Mouse (Mus musculus) cerebellum, adult 2 months (tissue): ENCODE data around the gene Tfeb. TPM values are rescaled to one million over a fixed set of nuclear protein-coding genes. Genes with fewer than 3 reads are reported as not detected.

ENCODE experiments used
- DNase-seq, 2 experiments: peaks; one replicate each; pipeline ENCODE4 v3.0.0; 2021
- H3K27ac ChIP-seq: fragments of 200-500 bp; 2 replicates; pipeline ENCODE4 v1.5.1; 2012; ENCODE audit warnings: low read length, control low read depth, inconsistent platforms; ENCODE audit not compliant: insufficient read depth
- H3K27me3 ChIP-seq: fragments of 200-500 bp; 2 replicates; pipeline ENCODE4 v1.6.1; 2012; ENCODE audit warnings: inconsistent platforms, mild to moderate bottlenecking, low read length, moderate library complexity; ENCODE audit not compliant: control insufficient read depth, insufficient read depth
- H3K4me1 ChIP-seq: fragments of 200-500 bp; 2 replicates; pipeline ENCODE4 v1.6.1; 2011; ENCODE audit warnings: low read length; ENCODE audit not compliant: control insufficient read depth, insufficient read depth
- H3K4me3 ChIP-seq: fragments of 200-500 bp; replicated peaks from 2 replicates; pipeline ENCODE3; 2011; ENCODE audit warnings: mild to moderate bottlenecking, low read depth, low read length, control low read depth; ENCODE audit not compliant: insufficient read depth
- CTCF ChIP-seq: fragments of 200-500 bp; IDR thresholded peaks from 2 replicates; pipeline ENCODE4 v1.5.1; 2011; ENCODE audit warnings: low read depth, mild to moderate bottlenecking, control low read depth, low read length, moderate library complexity, borderline replicate concordance; ENCODE audit not compliant: insufficient read depth
- POLR2A ChIP-seq: fragments of 200-500 bp; IDR thresholded peaks from 2 replicates; pipeline ENCODE4 v1.6.1; 2011; ENCODE audit warnings: low read length, control low read depth, borderline replicate concordance; ENCODE audit not compliant: insufficient read depth
- WGBS: fragments of 180-500 bp; shearing (Covaris S2); methylation state at CpG from one replicate; pipeline ENCODE4 v1.1.7; 2018; 5-methylcytosine and 5-hydroxymethylcytosine counted together
- polyA plus RNA-seq: library from polyadenylated mRNA; depleted of rRNA; stranded (reverse); fragments of >200 nt; gene quantifications from 2 replicates; pipeline ENCODE4 v1.2.3, GENCODE M21; 2012

Tfeb gene
- polyA plus RNA-seq, 1 experiment: 27.5 TPM

DNA sequence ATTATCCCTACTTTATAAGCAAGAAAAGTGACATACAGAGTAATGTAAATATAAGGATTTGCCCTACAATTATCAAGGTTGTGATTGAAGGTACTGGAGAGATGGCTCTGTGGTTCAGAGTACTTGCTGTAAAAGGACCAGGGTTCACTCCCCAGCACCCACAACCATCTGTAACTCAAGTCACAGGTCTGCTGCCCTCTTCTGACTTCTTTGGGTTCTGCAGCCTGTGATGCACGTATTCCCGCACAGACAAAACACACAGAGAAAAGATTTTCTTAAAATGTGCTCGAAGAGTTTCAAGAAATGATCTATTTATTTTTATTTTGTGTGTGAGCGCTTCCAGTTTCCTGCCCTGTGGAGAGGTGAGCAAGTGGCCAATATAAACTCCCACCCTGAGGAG lies 66.8 kb downstream of the Tfeb start:
- no peak overlapping the region for H3K27ac ChIP-seq
- no peak overlapping the region for H3K4me3 ChIP-seq
- TF ChIP-seq CTCF: no peak
- TF ChIP-seq POLR2A: no peak
- 96% methylated on average over 4 of the region's 4 CpGs for WGBS
- DNase-seq: no peak
- no peaks in the 10 kb centered on the region for H3K27me3 ChIP-seq
- no peaks in the 10 kb centered on the region for H3K4me1 ChIP-seq

- Histone ChIP-seq H3K4me3 (no peak overlapping the region), H3K4me1 (no peaks in the 10 kb centered on the region), H3K27me3 (no peaks in the 10 kb centered on the region), H3K27ac (no peak overlapping the region)
- 49% methylated on average over 13 of the region's 13 CpGs for WGBS
- no peak for TF ChIP-seq CTCF
- TF ChIP-seq POLR2A: no peak
- DNase-seq: no peak
These were observed 68.4 kb downstream of the Tfeb start for GRCm38 (mm10) chr17:47805047-47805835.

GRCm38 (mm10) chr17:47806230-47806629 lies 69.4 kb downstream of the Tfeb start:
- Histone ChIP-seq H3K27me3 (no peaks in the 10 kb centered on the region), H3K4me3 (no peak overlapping the region), H3K27ac (no peak overlapping the region), H3K4me1 (no peaks in the 10 kb centered on the region)
- DNase-seq: no peak
- TF ChIP-seq CTCF (no peak), POLR2A (no peak)
- 16% methylated on average over 9 of the region's 9 CpGs for WGBS

DNA sequence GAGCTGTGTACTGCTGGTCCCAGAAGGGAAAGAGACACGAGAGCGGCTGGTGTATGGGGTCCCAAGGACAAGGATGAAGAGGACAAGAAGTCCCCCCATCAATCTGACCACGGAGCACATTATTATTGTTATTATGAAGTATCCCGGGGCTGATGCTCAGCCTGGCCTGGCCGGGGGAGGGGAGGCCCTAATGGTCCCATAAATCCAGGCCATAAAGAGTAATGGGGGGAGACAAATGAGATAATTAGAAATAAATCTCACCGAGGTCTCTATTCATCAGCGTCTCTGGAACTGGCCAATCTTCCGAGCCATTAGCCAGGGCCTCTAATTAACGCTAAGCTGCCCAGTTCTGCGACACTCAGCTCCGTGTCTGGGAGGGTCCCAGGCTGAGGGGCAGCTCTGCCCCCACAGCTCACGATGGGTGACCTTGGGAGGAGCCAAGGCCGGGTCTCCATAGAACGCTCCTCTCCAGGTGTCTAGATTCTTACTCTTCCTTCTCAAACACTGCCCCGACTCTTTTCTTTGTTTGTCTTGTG lies 74.5 kb downstream of the Tfeb start:
- Histone ChIP-seq H3K27ac (no peak overlapping the region), H3K4me3 (no peak overlapping the region), H3K27me3 (no peaks in the 10 kb centered on the region), H3K4me1 (no peaks in the 10 kb centered on the region)
- WGBS: 76% methylated on average over 15 of the region's 15 CpGs
- TF ChIP-seq POLR2A (no peak), CTCF (no peak)
- DNase-seq: no peak

DNA sequence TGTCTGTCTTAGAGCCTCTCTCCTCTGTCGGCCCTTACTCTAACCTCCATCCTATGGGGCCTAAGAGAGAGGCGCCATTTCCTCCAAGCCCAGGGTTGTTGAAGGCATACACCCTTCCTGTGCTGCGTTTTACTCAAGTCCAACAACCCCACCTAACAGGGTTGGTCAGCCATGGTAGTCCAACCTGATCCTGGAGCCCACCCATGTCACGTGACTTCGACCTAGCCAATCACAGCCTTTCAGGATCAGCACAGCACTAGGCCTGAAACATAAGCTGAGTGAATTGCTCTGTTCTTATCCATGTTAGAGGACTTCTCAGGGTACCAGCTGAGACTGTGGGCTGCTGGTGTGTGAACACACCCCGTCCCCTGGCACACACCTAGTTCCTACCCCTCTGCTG lies 75.4 kb downstream of the Tfeb start:
- Histone ChIP-seq H3K4me1 (no peaks in the 10 kb centered on the region), H3K27me3 (no peaks in the 10 kb centered on the region), H3K4me3 (no peak overlapping the region), H3K27ac (no peak overlapping the region)
- 87% methylated on average over 6 of the region's 6 CpGs for WGBS
- no peak for TF ChIP-seq CTCF
- no peak for TF ChIP-seq POLR2A
- DNase-seq: no peak

- no peaks in the 10 kb centered on the region for H3K27me3 ChIP-seq
- 73% methylated on average over 5 of the region's 5 CpGs for whole genome bisulfite sequencing
- DNase-seq: no peak
- no peaks in the 10 kb centered on the region for H3K4me1 ChIP-seq
- no peak overlapping the region for H3K4me3 ChIP-seq
- TF ChIP-seq CTCF (no peak), POLR2A (no peak)
- H3K27ac ChIP-seq: no peak overlapping the region
These were observed 76.8 kb downstream of the Tfeb start for GRCm38 (mm10) chr17:47813616-47814015.

DNA sequence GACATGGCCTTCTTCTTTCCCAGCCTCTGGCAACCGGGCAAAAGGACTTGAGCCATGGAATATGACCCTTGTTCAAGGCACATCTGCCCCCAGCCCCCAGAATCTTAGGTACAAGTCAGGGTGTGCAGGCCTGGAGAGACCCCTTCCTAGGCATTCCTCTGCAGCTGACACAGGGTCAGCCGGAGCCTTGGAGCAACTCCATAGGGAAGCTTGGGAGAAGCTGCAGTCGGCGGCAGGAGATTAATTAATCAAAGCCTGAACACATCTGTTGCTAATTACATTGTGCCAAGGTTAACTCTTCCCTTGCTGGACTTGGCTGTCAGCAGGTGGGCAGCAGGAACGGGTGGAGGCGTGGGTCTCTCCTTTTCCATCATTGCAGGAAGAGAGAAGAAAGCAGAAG lies 77.7 kb downstream of the Tfeb start:
- WGBS: 10% methylated on average over 6 of the region's 6 CpGs
- H3K4me1 ChIP-seq: no peaks in the 10 kb centered on the region
- no peak overlapping the region for H3K27ac ChIP-seq
- no peak for DNase-seq
- H3K4me3 ChIP-seq: no peak overlapping the region
- TF ChIP-seq CTCF (no peak), POLR2A (no peak)
- no peaks in the 10 kb centered on the region for H3K27me3 ChIP-seq

- no peak for DNase-seq
- no peaks in the 10 kb centered on the region for H3K4me1 ChIP-seq
- 62% methylated on average over 10 of the region's 10 CpGs for WGBS
- TF ChIP-seq POLR2A: no peak
- no peak for TF ChIP-seq CTCF
- no peak overlapping the region for H3K4me3 ChIP-seq
- H3K27me3 ChIP-seq: no peaks in the 10 kb centered on the region
- no peak overlapping the region for H3K27ac ChIP-seq
These were observed 78.6 kb downstream of the Tfeb start for GRCm38 (mm10) chr17:47815446-47815845.
